Comparison of ENCODE assay signal across 25 mouse cellular contexts in genomic region chr1:152011741-152012140, GRCm38 (mm10).
"Had no signal": no experiment of that assay in that cellular context is flagged by ENCODE, and none has a peak within 500 bp of the region (broad histone marks: within the 10 kb centered on the region; RNA-seq: fewer than 3 reads in every experiment).

No protein-coding gene starts in this region.

- H3K4me3 ChIP-seq: gastrocnemius, adult 2 months; heart, embryonic 10.5 days; heart, embryonic 12.5 days; hindbrain, embryonic 13.5 days; intestine, embryonic 15.5 days; layer of hippocampus, adult 2 months; limb, embryonic 13.5 days; limb, embryonic 15.5 days; liver, embryonic 12.5 days had no signal

- H3K9me3 ChIP-seq: heart, embryonic 10.5 days; heart, embryonic 12.5 days; hindbrain, embryonic 13.5 days; intestine, embryonic 15.5 days; limb, embryonic 13.5 days; limb, embryonic 15.5 days; liver, embryonic 12.5 days had no signal

- DNase-seq: gastrocnemius, adult 2 months; gastrocnemius, postnatal 10 days; gastrocnemius, postnatal 25 days; heart, adult 18-20 months; heart, postnatal 10 days; heart, postnatal 4 days; kidney, adult 18-20 months; kidney, adult 8-10 months; kidney, postnatal 10 days; kidney, postnatal 25 days; kidney, postnatal 4 days; layer of hippocampus, postnatal 36 days; left cerebral cortex, postnatal 4 days had no signal

- H3K4me2 ChIP-seq: heart, embryonic 12.5 days; hindbrain, embryonic 13.5 days; intestine, embryonic 15.5 days; limb, embryonic 13.5 days; limb, embryonic 15.5 days; liver, embryonic 12.5 days had no signal

- ATAC-seq: hindbrain, embryonic 16.5 days; inflammation-experienced regulatory T-cells, adult 6 months; intestine, embryonic 15.5 days; intestine, postnatal 0 days; liver, embryonic 12.5 days had no signal

- H3K36me3 ChIP-seq: heart, embryonic 10.5 days; heart, embryonic 12.5 days; hindbrain, embryonic 13.5 days; intestine, embryonic 15.5 days; limb, embryonic 13.5 days; limb, embryonic 15.5 days; liver, embryonic 12.5 days had no signal

- H3K27me3 ChIP-seq: heart, embryonic 12.5 days; hindbrain, embryonic 13.5 days; intestine, embryonic 15.5 days; limb, embryonic 15.5 days; liver, embryonic 12.5 days had no signal

- H3K4me1 ChIP-seq: limb, embryonic 15.5 days had no signal

- H3K27ac ChIP-seq: gastrocnemius, adult 2 months; heart, embryonic 10.5 days; hindbrain, embryonic 13.5 days; intestine, embryonic 15.5 days; layer of hippocampus, adult 2 months; limb, embryonic 13.5 days; limb, embryonic 15.5 days; liver, embryonic 12.5 days; liver, embryonic 14.5 days had no signal

- H3K9ac ChIP-seq: heart, embryonic 12.5 days; hindbrain, embryonic 13.5 days; intestine, embryonic 15.5 days; limb, embryonic 13.5 days; limb, embryonic 15.5 days; liver, embryonic 12.5 days; liver, embryonic 14.5 days had no signal
